8 mouse cellular contexts compared by ENCODE assay signal in the genomic region with DNA sequence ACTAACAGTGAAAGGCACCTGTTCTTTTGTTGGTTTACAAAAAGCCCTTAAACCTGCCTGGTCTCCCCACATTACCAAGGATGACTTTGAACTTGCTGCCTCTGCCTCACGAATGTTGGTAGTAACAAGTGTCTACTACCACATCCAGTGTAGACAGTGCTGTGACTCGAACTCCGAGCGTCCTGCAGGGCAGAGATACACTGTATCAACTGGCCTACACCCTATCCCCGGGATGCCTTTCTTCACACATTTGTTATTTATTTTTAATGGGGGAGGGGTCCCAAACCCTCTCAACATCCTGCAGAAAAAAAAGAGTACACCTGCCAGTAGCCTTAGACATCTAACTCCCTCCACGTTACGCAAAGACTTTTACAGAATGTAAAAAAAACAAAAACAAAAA. TPM values are rescaled to one million over a fixed set of nuclear protein-coding genes. Genes with fewer than 3 reads are reported as not detected.
A peak's percentile ranks its signal among the peaks of the same experiment; 100 is the strongest.
DNase-seq lines count a peak whose midpoint lies in the region; ATAC-seq and TF ChIP-seq lines count a peak whose summit lies in the region.

No protein-coding gene starts in this region.

- H3K27ac ChIP-seq in kidney, postnatal 0 days = no peak overlapping the region
- no peak overlapping the region for H3K27ac ChIP-seq in bone marrow macrophage, adult 2 months (ENCODE audit: insufficient read depth, low read depth, low read length)
- H3K27ac ChIP-seq in hindbrain, embryonic 10.5 days = peak overlapping the region; percentile 96
- peak overlapping the region; percentile 90 for H3K27ac ChIP-seq in midbrain, embryonic 13.5 days

- peaks cover 10% of the 10 kb centered on the region; the same call in 1 of the 2 replicates for H3K36me3 ChIP-seq in kidney, postnatal 0 days (ENCODE audit: insufficient read depth, low read length)
- H3K36me3 ChIP-seq in hindbrain, embryonic 10.5 days = peaks cover 34% of the 10 kb centered on the region
- peaks cover 28% of the 10 kb centered on the region for H3K36me3 ChIP-seq in midbrain, embryonic 13.5 days

- H3K27me3 ChIP-seq in kidney, postnatal 0 days (ENCODE audit: insufficient read depth, low read length) = no peaks in the 10 kb centered on the region
- no peaks in the 10 kb centered on the region for H3K27me3 ChIP-seq in hindbrain, embryonic 10.5 days (ENCODE audit: insufficient read depth, poor library complexity, severe bottlenecking)
- H3K27me3 ChIP-seq in midbrain, embryonic 13.5 days = no peaks in the 10 kb centered on the region

- H3K9ac ChIP-seq in kidney, postnatal 0 days (ENCODE audit: low read depth, low read length) = peak overlapping the region; percentile 79
- peak overlapping the region; percentile 80 for H3K9ac ChIP-seq in midbrain, embryonic 13.5 days (replicated peaks)

- WGBS in kidney, postnatal 0 days = 4% methylated on average over 7 of the region's 7 CpGs
- 12% methylated on average over 7 of the region's 7 CpGs for WGBS in hindbrain, embryonic 10.5 days
- WGBS in midbrain, embryonic 13.5 days = 8% methylated on average over 7 of the region's 7 CpGs

- TF ChIP-seq POLR2A in bone marrow macrophage, adult 2 months (IDR thresholded peaks at IDR 0.05; ENCODE audit: borderline replicate concordance, low read depth, low read length) = no peak

- H3K9me3 ChIP-seq in kidney, postnatal 0 days (replicated peaks; ENCODE audit: low read length) = no peaks in the 10 kb centered on the region
- no peaks in the 10 kb centered on the region for H3K9me3 ChIP-seq in hindbrain, embryonic 10.5 days
- no peaks in the 10 kb centered on the region for H3K9me3 ChIP-seq in midbrain, embryonic 13.5 days

- no peak for TF ChIP-seq CTCF in kidney, postnatal 0 days (IDR thresholded peaks at IDR 0.05; ENCODE audit: low read depth)
- TF ChIP-seq CTCF in bone marrow macrophage, adult 2 months (IDR thresholded peaks at IDR 0.05; ENCODE audit: low read depth, low read length) = no peak

- peak overlapping the region; percentile 93 for H3K4me2 ChIP-seq in kidney, postnatal 0 days (ENCODE audit: low read length)
- peak overlapping the region; percentile 74 for H3K4me2 ChIP-seq in midbrain, embryonic 13.5 days (replicated peaks)

- no peak for DNase-seq in kidney, postnatal 0 days (ENCODE audit: low spot score)
- DNase-seq in kidney, postnatal 4 days = no peak
- no peak for DNase-seq in hindbrain, embryonic 10.5 days (ENCODE audit: low spot score)
- no peak for DNase-seq in ovary, postnatal 14 days (ENCODE audit: low spot score)
- DNase-seq in frontal cortex, postnatal 10 days (ENCODE audit: low spot score in 2 of 2) = no peak
- DNase-seq in Muller cell, postnatal 12 days (ENCODE audit: inconsistent ontology term) = no peak

- no peak for ATAC-seq in kidney, postnatal 0 days (replicated peaks; ENCODE audit: low FRiP score, low read depth)
- ATAC-seq in midbrain, embryonic 13.5 days = peak; percentile 50; the same call in 1 of the 2 replicates

- H3K4me3 ChIP-seq in kidney, postnatal 0 days (replicated peaks; ENCODE audit: low read depth, low read length) = peak overlapping the region; percentile 90
- H3K4me3 ChIP-seq in bone marrow macrophage, adult 2 months (ENCODE audit: insufficient read depth, low read length) = peak overlapping the region; percentile 90
- peak overlapping the region; percentile 83 for H3K4me3 ChIP-seq in hindbrain, embryonic 10.5 days
- H3K4me3 ChIP-seq in midbrain, embryonic 13.5 days (replicated peaks) = peak overlapping the region; percentile 63

- H3K4me1 ChIP-seq in kidney, postnatal 0 days (replicated peaks; ENCODE audit: insufficient read depth, low read length) = peaks cover 8% of the 10 kb centered on the region; the same call in 1 of the 2 replicates
- H3K4me1 ChIP-seq in bone marrow macrophage, adult 2 months (ENCODE audit: control insufficient read depth, insufficient read depth, low read length) = peaks cover 7% of the 10 kb centered on the region; the same call in 1 of the 2 replicates
- peaks cover 28% of the 10 kb centered on the region for H3K4me1 ChIP-seq in hindbrain, embryonic 10.5 days (replicated peaks)
- peaks cover 16% of the 10 kb centered on the region for H3K4me1 ChIP-seq in midbrain, embryonic 13.5 days (replicated peaks)

RNA-seq across cellular contexts. Expression of a gene that starts 0.9 kb away (rescaled TPM):
- polyA plus RNA-seq in kidney, postnatal 0 days (2015; fragmentation: Nextera tagmentation; extraction: Ambion mirVana) = 19.2 and 20.3 TPM in 2 replicates
- 4.9 and 5.1 TPM in 2 replicates for polyA plus RNA-seq in bone marrow macrophage, adult 2 months (2012; ENCODE audit: insufficient read depth, insufficient read length, missing spikeins)
- 28.0 and 35.8 TPM in 2 replicates for polyA plus RNA-seq in hindbrain, embryonic 10.5 days (2016; fragmentation: Nextera tagmentation; extraction: Ambion mirVana)
- 28.9 and 31.2 TPM in 2 replicates for polyA plus RNA-seq in midbrain, embryonic 13.5 days (2015; fragmentation: Nextera tagmentation; extraction: Ambion mirVana)

RNA-seq across cellular contexts. Expression of a gene that starts 17.7 kb away (rescaled TPM):
- polyA plus RNA-seq in kidney, postnatal 0 days (2015; fragmentation: Nextera tagmentation; extraction: Ambion mirVana) = 3.5 and 4.3 TPM in 2 replicates
- 4.5 and 4.9 TPM in 2 replicates for polyA plus RNA-seq in bone marrow macrophage, adult 2 months (2012; ENCODE audit: insufficient read depth, insufficient read length, missing spikeins)
- polyA plus RNA-seq in hindbrain, embryonic 10.5 days (2016; fragmentation: Nextera tagmentation; extraction: Ambion mirVana) = 6.7 and 7.0 TPM in 2 replicates
- 6.9 and 8.0 TPM in 2 replicates for polyA plus RNA-seq in midbrain, embryonic 13.5 days (2015; fragmentation: Nextera tagmentation; extraction: Ambion mirVana)

RNA-seq across cellular contexts. Expression of a gene that starts 34.9 kb away (rescaled TPM):
- 68.4 and 87.5 TPM in 2 replicates for polyA plus RNA-seq in kidney, postnatal 0 days (2015; fragmentation: Nextera tagmentation; extraction: Ambion mirVana)
- polyA plus RNA-seq in bone marrow macrophage, adult 2 months (2012; ENCODE audit: insufficient read depth, insufficient read length, missing spikeins) = 56.5 and 61.9 TPM in 2 replicates
- polyA plus RNA-seq in hindbrain, embryonic 10.5 days (2016; fragmentation: Nextera tagmentation; extraction: Ambion mirVana) = 65.1 and 69.6 TPM in 2 replicates
- polyA plus RNA-seq in midbrain, embryonic 13.5 days (2015; fragmentation: Nextera tagmentation; extraction: Ambion mirVana) = 96.0 and 97.2 TPM in 2 replicates

RNA-seq across cellular contexts. Expression of a gene that starts 35.3 kb away (rescaled TPM):
- polyA plus RNA-seq in kidney, postnatal 0 days (2015; fragmentation: Nextera tagmentation; extraction: Ambion mirVana) = 0.05 and 0.24 TPM in 2 replicates
- polyA plus RNA-seq in bone marrow macrophage, adult 2 months (2012; ENCODE audit: insufficient read depth, insufficient read length, missing spikeins) = not detected in 2 replicates
- polyA plus RNA-seq in hindbrain, embryonic 10.5 days (2016; fragmentation: Nextera tagmentation; extraction: Ambion mirVana) = 75.7 and 248 TPM in 2 replicates
- 481 and 511 TPM in 2 replicates for polyA plus RNA-seq in midbrain, embryonic 13.5 days (2015; fragmentation: Nextera tagmentation; extraction: Ambion mirVana)

RNA-seq across cellular contexts. Expression of a gene that starts 40.6 kb away (rescaled TPM):
- 2,320 and 2,713 TPM in 2 replicates for polyA plus RNA-seq in kidney, postnatal 0 days (2015; fragmentation: Nextera tagmentation; extraction: Ambion mirVana)
- polyA plus RNA-seq in bone marrow macrophage, adult 2 months (2012; ENCODE audit: insufficient read depth, insufficient read length, missing spikeins) = 293 and 325 TPM in 2 replicates
- polyA plus RNA-seq in hindbrain, embryonic 10.5 days (2016; fragmentation: Nextera tagmentation; extraction: Ambion mirVana) = 1,105 and 1,298 TPM in 2 replicates
- polyA plus RNA-seq in midbrain, embryonic 13.5 days (2015; fragmentation: Nextera tagmentation; extraction: Ambion mirVana) = 1,460 and 1,506 TPM in 2 replicates

Comparison
In these comparisons a context has a peak if more than half of its experiments do, and no peak if none do; other contexts are left out.
1. H3K27ac ChIP-seq: peak in hindbrain, embryonic 10.5 days (single experiment) and midbrain, embryonic 13.5 days (single experiment); none in kidney, postnatal 0 days (single experiment) and bone marrow macrophage, adult 2 months (single experiment).
2. Peak in every context shown above with its lines, with median percentiles within 50 percentile points of each other: H3K4me3 ChIP-seq.